In genomic region chr12:8916378-8916777, GRCm38 (mm10) we compare ENCODE assay signal across 8 mouse cellular contexts. TPM values are rescaled to one million over a fixed set of nuclear protein-coding genes. Genes with fewer than 3 reads are reported as not detected.
DNase-seq lines count a peak whose midpoint lies in the region; ATAC-seq lines count a peak whose summit lies in the region.

No protein-coding gene starts in this region.

- peak overlapping the region; percentile 60 for H3K27ac ChIP-seq in kidney, embryonic 14.5 days (ENCODE audit: low read depth, low read length)
- H3K27ac ChIP-seq in midbrain, embryonic 16.5 days (ENCODE audit: low read length), result peak overlapping the region; percentile 50; the same call in 1 of the 2 replicates

- intact Hi-C loops in left cerebral cortex, postnatal 10 days (cut with DNase I), result no loop called here

- no peak for ATAC-seq in kidney, embryonic 14.5 days (ENCODE audit: low FRiP score, low TSS enrichment)
- peak; percentile 34 for ATAC-seq in midbrain, embryonic 16.5 days
- ATAC-seq in megakaryocyte-erythroid progenitor cell, adult 5-6 weeks (replicated peaks; ENCODE audit: low FRiP score, low TSS enrichment, poor library complexity, severe bottlenecking), result no peak

- H3K9ac ChIP-seq in kidney, embryonic 14.5 days (ENCODE audit: low read depth, low read length), result peak overlapping the region; percentile 14; the same call in 1 of the 2 replicates
- peak overlapping the region; percentile 20; the same call in 1 of the 2 replicates for H3K9ac ChIP-seq in midbrain, embryonic 16.5 days (ENCODE audit: low read depth, low read length)

- no peaks in the 10 kb centered on the region for H3K9me3 ChIP-seq in kidney, embryonic 14.5 days (ENCODE audit: control insufficient read depth, low read length)
- H3K9me3 ChIP-seq in midbrain, embryonic 16.5 days (replicated peaks; ENCODE audit: control insufficient read depth, low read length, poor library complexity, severe bottlenecking), result no peaks in the 10 kb centered on the region

- H3K36me3 ChIP-seq in kidney, embryonic 14.5 days (ENCODE audit: control insufficient read depth, insufficient read depth, low read length), result no peaks in the 10 kb centered on the region
- no peaks in the 10 kb centered on the region for H3K36me3 ChIP-seq in midbrain, embryonic 16.5 days (ENCODE audit: control insufficient read depth, insufficient read depth, low read length)

- peaks cover 35% of the 10 kb centered on the region for H3K4me1 ChIP-seq in kidney, embryonic 14.5 days (ENCODE audit: control insufficient read depth, insufficient read depth, low read length)
- H3K4me1 ChIP-seq in midbrain, embryonic 16.5 days (ENCODE audit: control insufficient read depth, insufficient read depth, low read length), result peaks cover 10% of the 10 kb centered on the region

- H3K4me3 ChIP-seq in kidney, embryonic 14.5 days (ENCODE audit: low read length), result no peak overlapping the region
- H3K4me3 ChIP-seq in midbrain, embryonic 16.5 days (ENCODE audit: low read depth, low read length), result no peak overlapping the region

- no peaks in the 10 kb centered on the region for H3K27me3 ChIP-seq in kidney, embryonic 14.5 days (ENCODE audit: control insufficient read depth, insufficient read depth, low read length)
- no peaks in the 10 kb centered on the region for H3K27me3 ChIP-seq in midbrain, embryonic 16.5 days (ENCODE audit: control insufficient read depth, insufficient read depth, low read depth, low read length)

- DNase-seq in left cerebral cortex, postnatal 10 days (ENCODE audit: extremely low spot score in 1 of 2, low spot score in 2 of 2), result peak; percentile 30 to 80
- no peak for DNase-seq in left cerebral cortex, adult 9 months (ENCODE audit: low spot score in 2 of 2)
- peak; percentile 43 for DNase-seq in cerebellum, adult 9-11 months
- peak; percentile 42 to 53 for DNase-seq in gastrocnemius, postnatal 4 days (ENCODE audit: low spot score in 2 of 2)
- peak; percentile 67 to 76 for DNase-seq in urinary bladder, postnatal 4 days (ENCODE audit: low spot score in 2 of 2)

- no peak overlapping the region; the same call in 1 of the 2 replicates for H3K4me2 ChIP-seq in kidney, embryonic 14.5 days (replicated peaks; ENCODE audit: low read depth, low read length)
- H3K4me2 ChIP-seq in midbrain, embryonic 16.5 days (ENCODE audit: low read length), result no peak overlapping the region

- WGBS in kidney, embryonic 14.5 days, result 52% methylated on average over 5 of the region's 5 CpGs
- 32% methylated on average over 5 of the region's 5 CpGs for WGBS in midbrain, embryonic 16.5 days

RNA-seq across cellular contexts. Expression of gene Laptm4a, which starts 5.1 kb away (rescaled TPM):
- 100 to 1,000 TPM; 175 to 177 TPM for total RNA-seq in left cerebral cortex, postnatal 10 days (2021)
- 100 to 1,000 TPM; 425 to 463 TPM for total RNA-seq in gastrocnemius, postnatal 4 days (2021)
- 140 and 337 TPM in 2 replicates for polyA plus RNA-seq in kidney, embryonic 14.5 days (2014; fragmentation: Nextera tagmentation; extraction: Ambion mirVana)
- polyA plus RNA-seq in midbrain, embryonic 16.5 days (2015; fragmentation: Nextera tagmentation; extraction: Ambion mirVana), result 190 and 201 TPM in 2 replicates
- 50.3 and 55.2 TPM in 2 replicates for total RNA-seq in megakaryocyte-erythroid progenitor cell, adult 5-6 weeks (2014; fragmentation: Nextera tagmentation)
- total RNA-seq in megakaryocyte-erythroid progenitor cell, adult 5-6 weeks (2017), result 104 and 135 TPM in 2 replicates

RNA-seq across cellular contexts. Expression of gene Matn3, which starts 31.4 kb away (rescaled TPM):
- under 1 TPM; 0.17 to 0.18 TPM for total RNA-seq in left cerebral cortex, postnatal 10 days (2021)
- total RNA-seq in gastrocnemius, postnatal 4 days (2021), result under 1 TPM; 0.21 to 0.39 TPM
- 0.11 and 0.37 TPM in 2 replicates for polyA plus RNA-seq in kidney, embryonic 14.5 days (2014; fragmentation: Nextera tagmentation; extraction: Ambion mirVana)
- polyA plus RNA-seq in midbrain, embryonic 16.5 days (2015; fragmentation: Nextera tagmentation; extraction: Ambion mirVana), result 0.11 and 0.15 TPM in 2 replicates
- not detected in 2 replicates for total RNA-seq in megakaryocyte-erythroid progenitor cell, adult 5-6 weeks (2014; fragmentation: Nextera tagmentation)
- not detected in 2 replicates for total RNA-seq in megakaryocyte-erythroid progenitor cell, adult 5-6 weeks (2017)

RNA-seq across cellular contexts. Expression of gene Wdr35, which starts 57.3 kb away (rescaled TPM):
- 10 to 100 TPM; 44.1 to 49.7 TPM for total RNA-seq in left cerebral cortex, postnatal 10 days (2021)
- 10 to 100 TPM; 14.6 to 17.2 TPM for total RNA-seq in gastrocnemius, postnatal 4 days (2021)
- 9.9 and 21.9 TPM in 2 replicates for polyA plus RNA-seq in kidney, embryonic 14.5 days (2014; fragmentation: Nextera tagmentation; extraction: Ambion mirVana)
- polyA plus RNA-seq in midbrain, embryonic 16.5 days (2015; fragmentation: Nextera tagmentation; extraction: Ambion mirVana), result 25.4 and 25.5 TPM in 2 replicates
- total RNA-seq in megakaryocyte-erythroid progenitor cell, adult 5-6 weeks (2014; fragmentation: Nextera tagmentation), result 5.8 and 6.5 TPM in 2 replicates
- 5.4 and 7.5 TPM in 2 replicates for total RNA-seq in megakaryocyte-erythroid progenitor cell, adult 5-6 weeks (2017)

Comparison
In these comparisons a context has a peak if more than half of its experiments do, and no peak if none do; other contexts are left out.
1. DNase-seq: peak in left cerebral cortex, postnatal 10 days (2 of 2), cerebellum, adult 9-11 months (single experiment), gastrocnemius, postnatal 4 days (2 of 2) and urinary bladder, postnatal 4 days (2 of 2); none in left cerebral cortex, adult 9 months (0 of 2).